Mouse (Mus musculus) CH12.LX (cell line): ENCODE data around the gene Haus4. TPM values are rescaled to one million over a fixed set of nuclear protein-coding genes. Genes with fewer than 3 reads are reported as not detected.

ENCODE experiments used
- DNase-seq: peaks from one replicate; pipeline ENCODE4 v3.0.0-alpha.2; 2013; ENCODE audit errors: extremely low read depth
- H3K27ac ChIP-seq: 2 replicates; pipeline ENCODE4 v1.5.1; 2012; ENCODE audit warnings: low read depth, mild to moderate bottlenecking, control low read depth, moderate library complexity; ENCODE audit not compliant: insufficient read depth
- H3K27me3 ChIP-seq: replicated peaks from 2 replicates; pipeline ENCODE3; 2012; ENCODE audit warnings: inconsistent platforms
- H3K36me3 ChIP-seq, 2 experiments: replicated peaks in 1 of 2; 2 replicates each; pipeline versions ENCODE3 to v1.6.1; 2012; ENCODE audit warnings: inconsistent platforms in 1 of 2, low read length in 1 of 2, mild to moderate bottlenecking in 1 of 2, mixed read lengths in 1 of 2, moderate library complexity in 1 of 2; ENCODE audit not compliant: control insufficient read depth in 1 of 2, insufficient read depth in 1 of 2
- H3K4me1 ChIP-seq, 2 experiments: 2 replicates each; pipeline ENCODE4 v1.6.1; 2012; ENCODE audit warnings: inconsistent platforms in 1 of 2, moderate library complexity in 1 of 2; ENCODE audit not compliant: insufficient read depth in 2 of 2, control insufficient read depth in 1 of 2
- H3K4me2 ChIP-seq: 2 replicates; pipeline ENCODE4 v1.6.1; 2012; ENCODE audit warnings: low read depth, mild to moderate bottlenecking, control low read depth; ENCODE audit not compliant: poor library complexity, insufficient read depth, severe bottlenecking
- H3K4me3 ChIP-seq, 3 experiments: fragments of 150-350 bp in 1 of 3; sonication (generic) in 1 of 3; replicated peaks in 1 of 3; 2 replicates each; pipeline versions ENCODE3 to v1.5.1; 2011 to 2012; ENCODE audit warnings: low read depth in 2 of 3, low read length in 2 of 3, mild to moderate bottlenecking in 2 of 3, moderate library complexity in 2 of 3, control low read depth in 1 of 3, improper control_type of control experiment in 1 of 3, inconsistent platforms in 1 of 3, mixed read lengths in 1 of 3; ENCODE audit not compliant: poor library complexity in 1 of 3
- H3K79me2 ChIP-seq: replicated peaks from 2 replicates; pipeline ENCODE4 v1.6.1; 2012; ENCODE audit warnings: mild to moderate bottlenecking, moderate library complexity; ENCODE audit not compliant: control insufficient read depth, poor library complexity, insufficient read depth, severe bottlenecking; ENCODE audit errors: extremely low read depth
- H3K9ac ChIP-seq: 2 replicates; pipeline ENCODE4 v1.6.1; 2012; ENCODE audit warnings: low read depth, mild to moderate bottlenecking, control low read depth, moderate library complexity; ENCODE audit not compliant: insufficient read depth
- H3K9me3 ChIP-seq: replicated peaks from 2 replicates; pipeline ENCODE3; 2012; ENCODE audit warnings: low read length, inconsistent platforms, mixed read lengths
- BHLHE40 ChIP-seq: IDR thresholded peaks from 2 replicates; pipeline ENCODE4 v1.6.1; 2011; ENCODE audit warnings: mild to moderate bottlenecking, low read depth, low read length, improper control_type of control experiment
- CHD1 ChIP-seq: IDR thresholded peaks from 2 replicates; pipeline ENCODE4 v1.6.1; 2012; ENCODE audit warnings: low read depth, low read length, improper control_type of control experiment, inconsistent platforms
- CTCF ChIP-seq, 2 experiments: IDR thresholded peaks in 1 of 2; conservative IDR thresholded peaks in 1 of 2; 2 replicates each; pipeline ENCODE4 v1.5.1; 2011 to 2012; ENCODE audit warnings: low read depth in 2 of 2, low read length in 2 of 2, improper control_type of control experiment in 1 of 2, inconsistent platforms in 1 of 2, mild to moderate bottlenecking in 1 of 2, moderate library complexity in 1 of 2
- E2F4 ChIP-seq: IDR thresholded peaks from 2 replicates; pipeline ENCODE4 v1.6.1; 2011; ENCODE audit warnings: low read depth, low read length, improper control_type of control experiment; ENCODE audit not compliant: insufficient replicate concordance
- ETS1 ChIP-seq: conservative IDR thresholded peaks from 2 replicates; pipeline ENCODE4 v1.6.1; 2012; ENCODE audit warnings: low read depth, mild to moderate bottlenecking, inconsistent platforms, low read length, improper control_type of control experiment, moderate library complexity
- HCFC1 ChIP-seq: IDR thresholded peaks from 2 replicates; pipeline ENCODE4 v1.6.1; 2012; ENCODE audit warnings: low read depth, mild to moderate bottlenecking, inconsistent platforms, low read length, improper control_type of control experiment
- JUN ChIP-seq: IDR thresholded peaks from 2 replicates; pipeline ENCODE4 v1.6.1; 2011; ENCODE audit warnings: low read depth, mild to moderate bottlenecking, low read length, improper control_type of control experiment, moderate library complexity; ENCODE audit not compliant: insufficient read depth
- JUND ChIP-seq: conservative IDR thresholded peaks from 2 replicates; pipeline ENCODE4 v1.6.1; 2011; ENCODE audit warnings: low read depth, low read length, improper control_type of control experiment
- MAX ChIP-seq: IDR thresholded peaks from 2 replicates; pipeline ENCODE4 v1.6.1; 2011; ENCODE audit warnings: low read length, improper control_type of control experiment
- MAZ ChIP-seq: IDR thresholded peaks from 2 replicates; pipeline ENCODE4 v1.6.1; 2012; ENCODE audit warnings: low read depth, mild to moderate bottlenecking, inconsistent platforms, low read length, improper control_type of control experiment, moderate library complexity
- MEF2A ChIP-seq: IDR thresholded peaks from 2 replicates; pipeline ENCODE4 v1.6.1; 2014; ENCODE audit warnings: low read depth, mild to moderate bottlenecking, inconsistent platforms, low read length, improper control_type of control experiment, borderline replicate concordance
- NELFE ChIP-seq: IDR thresholded peaks from 2 replicates; pipeline ENCODE4 v1.6.1; 2011; ENCODE audit warnings: low read depth, low read length, improper control_type of control experiment
- POLR2A ChIP-seq: IDR thresholded peaks from 2 replicates; pipeline ENCODE4 v1.6.1; 2011; ENCODE audit warnings: low read depth, mild to moderate bottlenecking, improper control_type of control experiment, low read length
- RAD21 ChIP-seq: IDR thresholded peaks from 2 replicates; pipeline ENCODE4 v1.6.1; 2011; ENCODE audit warnings: low read depth, mild to moderate bottlenecking, low read length, improper control_type of control experiment, moderate library complexity
- RCOR1 ChIP-seq: conservative IDR thresholded peaks from 2 replicates; pipeline ENCODE4 v1.6.1; 2012; ENCODE audit warnings: low read depth, mild to moderate bottlenecking, inconsistent platforms, low read length, improper control_type of control experiment
- SMC3 ChIP-seq: IDR thresholded peaks from 2 replicates; pipeline ENCODE4 v1.6.1; 2011; ENCODE audit warnings: low read depth, low read length, improper control_type of control experiment
- TCF12 ChIP-seq: IDR thresholded peaks from 2 replicates; pipeline ENCODE4 v1.6.1; 2014; ENCODE audit warnings: low read depth, mild to moderate bottlenecking, inconsistent platforms, low read length, improper control_type of control experiment
- UBTF ChIP-seq: IDR thresholded peaks from 2 replicates; pipeline ENCODE4 v1.6.1; 2012; ENCODE audit warnings: low read depth, mild to moderate bottlenecking, inconsistent platforms, low read length, improper control_type of control experiment, moderate library complexity
- USF1 ChIP-seq: IDR thresholded peaks from 2 replicates; pipeline ENCODE4 v1.6.1; 2014; ENCODE audit warnings: low read depth, mild to moderate bottlenecking, inconsistent platforms, low read length, improper control_type of control experiment
- USF2 ChIP-seq: conservative IDR thresholded peaks from 2 replicates; pipeline ENCODE4 v1.6.1; 2011; ENCODE audit warnings: low read depth, low read length, improper control_type of control experiment
- ZMIZ1 ChIP-seq: IDR thresholded peaks from 2 replicates; pipeline ENCODE4 v1.6.1; 2012; ENCODE audit warnings: low read depth, mild to moderate bottlenecking, inconsistent platforms, low read length, improper control_type of control experiment
- ZNF384 ChIP-seq: IDR thresholded peaks from 2 replicates; pipeline ENCODE4 v1.6.1; 2012; ENCODE audit warnings: low read depth, low read length, improper control_type of control experiment, inconsistent platforms
- dilution Hi-C: fragments of 300-500 bp; cut with MboI; formaldehyde crosslinking; loops from 2 replicates; pipeline ENCODE4 v1.14.3; 2020; ENCODE audit warnings: low sequenced_read_pairs; ENCODE audit not compliant: extremely low pct_unique_long_range_greater_than_20kb, extremely low pct_ligation_motif_present
- in situ Hi-C: fragments of 300-500 bp; cut with MboI; formaldehyde crosslinking; loops from 3 replicates; pipeline ENCODE4 v1.14.3; 2019; ENCODE audit warnings: low sequenced_read_pairs, low pct_ligation_motif_present, low pct_unique_long_range_greater_than_20kb, mixed read lengths
- polyA plus RNA-seq: library from polyadenylated mRNA; unstranded; fragments of >175 nt; gene quantifications from 2 replicates; pipeline ENCODE4 v1.2.1, GENCODE M21; 2012; ENCODE audit warnings: low read depth; ENCODE audit not compliant: insufficient read length
- total RNA-seq, 2 experiments: library from RNA; depleted of rRNA; stranded (reverse); fragments of 300-350 nt in 1 of 2; fragments of >200 nt in 1 of 2; gene quantifications; 2 replicates each; pipeline ENCODE4 v1.2.3; 2012 to 2014

Gene Haus4
- total and polyA plus RNA-seq, 3 experiments, result 65.5 to 116 (median 94.3) TPM

DNA sequence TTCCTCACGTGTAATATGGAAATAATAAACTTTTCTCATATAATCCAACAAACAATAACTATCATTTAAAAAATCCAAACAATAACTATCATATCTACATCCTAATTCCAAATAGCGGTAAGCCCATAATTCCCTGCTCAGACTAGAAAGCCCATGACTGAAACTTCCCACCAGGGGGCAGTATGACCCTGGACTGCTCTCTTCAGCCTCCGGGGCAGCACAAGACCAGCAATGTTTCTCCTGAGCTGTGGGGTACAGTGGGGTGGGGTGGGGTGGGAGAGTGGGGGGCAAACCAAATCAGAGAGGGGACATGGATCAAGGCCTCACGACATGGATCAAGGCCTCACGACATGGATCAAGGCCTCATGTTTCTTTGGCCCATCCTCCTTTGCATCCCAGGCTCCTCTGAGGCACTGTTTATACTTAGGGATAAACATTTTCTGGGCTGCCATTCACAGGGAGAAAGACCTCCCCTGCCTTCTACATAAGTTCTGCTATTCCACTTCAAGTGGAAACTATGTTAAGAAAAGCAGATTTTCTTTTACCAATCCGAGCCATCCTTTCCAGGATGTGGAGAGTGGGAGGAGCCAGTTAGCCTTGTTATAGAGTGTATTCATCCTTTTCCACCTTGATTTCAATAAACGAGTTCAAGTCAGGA, 29.4 kb upstream of the Haus4 start:
- H3K9ac ChIP-seq, result no peak overlapping the region
- H3K4me2 ChIP-seq, result no peak overlapping the region
- no peaks in the 10 kb centered on the region for H3K27me3 ChIP-seq
- H3K4me1 ChIP-seq, result peaks cover 0 to 12% of the 10 kb centered on the region in 2 experiments; a peak in 1 of 4 replicates
- in situ Hi-C loops (no loop called here), dilution Hi-C loops (no loop called here)
- peak; percentile 49 for DNase-seq
- no peak overlapping the region for H3K4me3 ChIP-seq
- no peaks in the 10 kb centered on the region for H3K9me3 ChIP-seq
- H3K79me2 ChIP-seq, result no peaks in the 10 kb centered on the region
- H3K36me3 ChIP-seq, result peaks cover 3 to 17% of the 10 kb centered on the region in 2 experiments
- H3K27ac ChIP-seq, result no peak overlapping the region
- TF ChIP-seq BHLHE40, result no peak
- TF ChIP-seq RAD21, result peak; percentile 38
- TF ChIP-seq SMC3, result peak; percentile 46
- peak; percentile 7 to 66; a peak in 2 of 4 replicates for TF ChIP-seq CTCF (conservative IDR thresholded peaks at IDR 0.05 in 1 of 2, IDR thresholded peaks at IDR 0.05 in 1 of 2; ENCODE audit: low read depth in 2 of 2, low read length in 2 of 2)
- TF ChIP-seq NELFE, result no peak
- no peak for TF ChIP-seq POLR2A

DNA sequence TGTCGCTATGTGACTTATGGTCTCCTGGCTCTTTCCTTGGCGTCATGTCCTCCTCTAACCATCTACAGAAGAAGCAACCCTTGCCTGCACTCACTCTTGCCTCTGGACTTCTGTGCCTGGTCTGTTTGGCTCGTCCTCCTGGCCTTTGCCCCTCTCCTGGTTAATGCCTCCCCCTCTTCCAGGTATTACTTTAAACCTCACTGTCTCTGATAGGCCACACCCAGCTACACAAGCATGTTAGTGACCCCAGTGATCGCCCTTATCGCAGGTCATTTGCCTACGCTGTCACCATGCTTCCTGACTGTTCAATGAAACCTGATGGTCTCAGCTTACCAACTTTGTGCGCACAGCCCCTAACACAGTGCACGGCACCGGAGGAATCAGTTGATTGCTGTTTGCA, 28.1 kb upstream of the Haus4 start:
- dilution Hi-C loops, result no loop called here
- H3K4me2 ChIP-seq, result no peak overlapping the region
- in situ Hi-C loops, result no loop called here

More for the DNA sequence above, 28.1 kb upstream of the Haus4 start:
- H3K79me2 ChIP-seq, result no peaks in the 10 kb centered on the region
- H3K9me3 ChIP-seq, result peaks cover 3% of the 10 kb centered on the region
- no peaks in the 10 kb centered on the region for H3K27me3 ChIP-seq
- H3K36me3 ChIP-seq, result peaks cover 3 to 17% of the 10 kb centered on the region in 2 experiments
- no peak overlapping the region for H3K27ac ChIP-seq
- H3K4me3 ChIP-seq, result no peak overlapping the region
- TF ChIP-seq CTCF (conservative IDR thresholded peaks at IDR 0.05 in 1 of 2, IDR thresholded peaks at IDR 0.05 in 1 of 2; ENCODE audit: low read depth in 2 of 2, low read length in 2 of 2), result no peak
- no peak for TF ChIP-seq USF1
- TF ChIP-seq RCOR1, result no peak
- no peak for TF ChIP-seq UBTF
- TF ChIP-seq E2F4, result no peak
- TF ChIP-seq CHD1, result no peak
- no peak for TF ChIP-seq NELFE
- TF ChIP-seq MEF2A, result no peak
- no peak for TF ChIP-seq ETS1
- no peak for TF ChIP-seq ZMIZ1
- TF ChIP-seq JUND, result no peak
- no peak for TF ChIP-seq TCF12
- TF ChIP-seq USF2, result no peak
- no peak for TF ChIP-seq ZNF384
- TF ChIP-seq POLR2A, result no peak
- TF ChIP-seq MAZ, result no peak
- TF ChIP-seq SMC3, result no peak
- no peak for TF ChIP-seq HCFC1
- TF ChIP-seq MAX, result no peak
- TF ChIP-seq JUN, result no peak
- H3K4me1 ChIP-seq, result peaks cover 0 to 17% of the 10 kb centered on the region in 2 experiments; a peak in 1 of 4 replicates
- no peak for DNase-seq
- no peak overlapping the region for H3K9ac ChIP-seq
